Mouse (Mus musculus): Measurements from ENCODE around the gene 4930523C07Rik. TPM values are rescaled to one million over a fixed set of nuclear protein-coding genes. Genes with fewer than 3 reads are reported as not detected.

Gene 4930523C07Rik
- polyA plus RNA-seq, 1 experiment from 2014 or later: 2.3 TPM

DNA sequence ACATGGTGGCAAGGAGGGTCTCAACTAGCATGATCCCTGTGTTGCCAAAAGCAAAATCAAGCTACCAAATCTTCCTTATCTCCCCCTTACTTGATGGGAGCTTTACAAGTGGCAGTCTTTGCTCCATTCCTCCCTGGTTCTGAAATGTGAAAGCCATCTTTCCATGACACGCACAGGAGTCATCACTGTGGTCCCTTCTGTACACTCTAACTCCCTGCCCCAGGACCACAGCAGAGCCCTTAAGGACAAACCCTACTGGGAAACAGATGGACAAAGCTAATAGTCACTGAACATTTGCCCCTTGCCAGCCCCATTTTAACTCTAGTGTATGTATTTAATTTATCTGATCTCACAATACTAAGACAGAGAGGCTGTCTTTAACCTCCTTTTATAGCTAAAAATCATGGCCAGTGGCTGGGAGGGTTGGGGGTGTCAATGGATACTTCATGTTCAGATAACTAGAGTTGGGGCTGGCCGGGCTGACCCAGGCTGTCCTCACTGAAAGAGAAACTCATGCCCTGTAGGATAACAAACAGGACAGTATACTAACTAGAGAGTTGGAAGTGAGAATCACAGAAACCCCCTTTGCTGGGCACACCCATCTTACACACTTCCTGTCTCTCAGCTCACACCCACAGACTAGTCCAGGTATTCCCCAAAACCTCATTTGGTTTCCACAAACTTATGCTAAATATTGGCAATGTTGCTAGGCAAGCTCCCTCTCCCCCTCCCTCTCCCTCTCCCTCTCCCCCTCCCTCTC is 8.6 kb downstream of the 4930523C07Rik start:
- 90% methylated on average over 2 of the region's 2 CpGs for WGBS
- no peak for DNase-seq (ENCODE audit: low spot score)
- no peak for ATAC-seq (ENCODE audit: insufficient number of reproducible peaks, low FRiP score, low TSS enrichment, low read depth)
- no peaks in the 10 kb centered on the region for H3K36me3 ChIP-seq (ENCODE audit: control insufficient read depth, insufficient read depth, low read length)
- no peaks in the 10 kb centered on the region for H3K4me1 ChIP-seq (ENCODE audit: control insufficient read depth, insufficient read depth, low read length)
- H3K27ac ChIP-seq (replicated peaks; ENCODE audit: low read depth, low read length): no peak overlapping the region
- H3K27me3 ChIP-seq (ENCODE audit: control insufficient read depth, insufficient read depth, low read length): no peaks in the 10 kb centered on the region
- no peaks in the 10 kb centered on the region for H3K9me3 ChIP-seq (ENCODE audit: control insufficient read depth, low read length)
- H3K9ac ChIP-seq (ENCODE audit: low read length): no peak overlapping the region
- H3K4me3 ChIP-seq (ENCODE audit: low read depth, low read length): no peak overlapping the region
- H3K4me2 ChIP-seq (ENCODE audit: low read depth, severe bottlenecking): no peak overlapping the region

GRCm38 (mm10) chr1:160053510-160054305 is 9.5 kb downstream of the 4930523C07Rik start:
- Histone ChIP-seq H3K9ac (ENCODE audit: low read length) (no peak overlapping the region), H3K4me1 (ENCODE audit: control insufficient read depth, insufficient read depth, low read length) (no peaks in the 10 kb centered on the region), H3K36me3 (ENCODE audit: control insufficient read depth, insufficient read depth, low read length) (no peaks in the 10 kb centered on the region), H3K27me3 (ENCODE audit: control insufficient read depth, insufficient read depth, low read length) (no peaks in the 10 kb centered on the region), H3K27ac (replicated peaks; ENCODE audit: low read depth, low read length) (no peak overlapping the region), H3K4me3 (ENCODE audit: low read depth, low read length) (no peak overlapping the region), H3K4me2 (ENCODE audit: low read depth, severe bottlenecking) (no peak overlapping the region), H3K9me3 (ENCODE audit: control insufficient read depth, low read length) (no peaks in the 10 kb centered on the region)
- ATAC-seq (ENCODE audit: insufficient number of reproducible peaks, low FRiP score, low TSS enrichment, low read depth) (no peak; the same call in 1 of the 2 replicates), DNase-seq (ENCODE audit: low spot score) (no peak)
- 75% methylated on average over 5 of the region's 5 CpGs for WGBS

DNA sequence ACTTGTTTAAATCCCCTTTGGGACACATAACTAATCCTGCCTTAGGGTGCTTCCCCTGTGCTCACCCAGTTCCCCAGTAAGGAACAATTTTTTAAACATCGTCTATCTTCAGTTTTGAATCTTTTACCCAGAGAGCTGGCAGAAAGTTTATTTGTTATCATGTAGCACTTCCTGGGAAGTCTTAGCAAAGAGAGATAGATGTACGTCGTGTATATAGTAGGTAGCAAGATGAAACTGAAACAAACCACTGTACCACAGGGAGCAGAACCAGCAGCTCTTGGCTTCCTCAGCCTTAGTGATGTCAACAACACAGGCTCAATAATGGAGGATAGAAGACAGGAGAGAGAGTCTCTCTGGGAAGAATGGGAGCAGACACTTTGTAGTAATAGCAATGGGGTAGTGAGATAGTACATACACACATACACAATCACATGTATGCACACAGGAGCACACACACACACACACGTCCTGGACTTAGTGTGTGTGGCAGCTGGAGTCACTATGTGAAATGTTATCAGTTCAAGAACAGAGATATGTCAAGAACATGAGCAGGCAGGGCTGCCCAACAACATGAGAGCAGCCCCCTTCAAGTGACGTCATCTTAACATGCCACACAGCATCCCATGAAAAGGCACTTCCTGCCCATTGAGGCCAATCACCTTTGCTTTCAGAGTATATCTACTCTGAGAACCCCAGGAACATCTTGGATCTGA is 10.3 kb downstream of the 4930523C07Rik start:
- no peak overlapping the region for H3K4me3 ChIP-seq (ENCODE audit: low read depth, low read length)
- ATAC-seq (ENCODE audit: insufficient number of reproducible peaks, low FRiP score, low TSS enrichment, low read depth) (no peak), DNase-seq (ENCODE audit: low spot score) (no peak)
- H3K36me3 ChIP-seq (ENCODE audit: control insufficient read depth, insufficient read depth, low read length): no peaks in the 10 kb centered on the region
- no peaks in the 10 kb centered on the region for H3K9me3 ChIP-seq (ENCODE audit: control insufficient read depth, low read length)
- 88% methylated on average over 5 of the region's 5 CpGs for WGBS
- H3K27me3 ChIP-seq (ENCODE audit: control insufficient read depth, insufficient read depth, low read length): no peaks in the 10 kb centered on the region
- no peaks in the 10 kb centered on the region for H3K4me1 ChIP-seq (ENCODE audit: control insufficient read depth, insufficient read depth, low read length)
- no peak overlapping the region for H3K9ac ChIP-seq (ENCODE audit: low read length)
- H3K4me2 ChIP-seq (ENCODE audit: low read depth, severe bottlenecking): no peak overlapping the region
- no peak overlapping the region for H3K27ac ChIP-seq (replicated peaks; ENCODE audit: low read depth, low read length)

- Histone ChIP-seq H3K4me2 (ENCODE audit: low read depth, severe bottlenecking) (no peak overlapping the region), H3K4me1 (ENCODE audit: control insufficient read depth, insufficient read depth, low read length) (no peaks in the 10 kb centered on the region), H3K9me3 (ENCODE audit: control insufficient read depth, low read length) (no peaks in the 10 kb centered on the region), H3K9ac (ENCODE audit: low read length) (no peak overlapping the region), H3K27ac (replicated peaks; ENCODE audit: low read depth, low read length) (no peak overlapping the region), H3K4me3 (ENCODE audit: low read depth, low read length) (no peak overlapping the region), H3K36me3 (ENCODE audit: control insufficient read depth, insufficient read depth, low read length) (no peaks in the 10 kb centered on the region), H3K27me3 (ENCODE audit: control insufficient read depth, insufficient read depth, low read length) (no peaks in the 10 kb centered on the region)
- WGBS: 81% methylated on average over 3 of the region's 3 CpGs
- no peak for ATAC-seq (ENCODE audit: insufficient number of reproducible peaks, low FRiP score, low TSS enrichment, low read depth)
- no peak for DNase-seq (ENCODE audit: low spot score)
These were observed 13.5 kb downstream of the 4930523C07Rik start for GRCm38 (mm10) chr1:160057657-160058056.

DNA sequence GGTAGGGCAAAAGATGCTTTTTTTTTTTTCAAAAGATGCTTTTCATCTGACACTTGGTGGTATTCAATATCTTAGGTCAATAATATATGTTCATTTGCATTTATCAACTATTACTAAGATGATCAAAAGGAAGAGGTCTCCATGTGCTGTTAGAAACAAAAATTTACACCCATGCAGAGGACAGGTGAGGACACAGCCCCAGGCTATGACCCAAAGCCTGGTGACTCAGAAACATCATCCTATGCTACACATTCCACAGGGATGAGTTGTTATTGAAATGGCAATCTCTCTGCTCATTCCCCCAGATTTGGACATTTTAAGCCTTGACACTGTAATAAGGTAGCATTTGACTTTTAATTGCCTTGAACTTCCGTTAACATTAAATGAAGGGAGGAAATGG is 15.7 kb downstream of the 4930523C07Rik start:
- H3K4me2 ChIP-seq (ENCODE audit: low read depth, severe bottlenecking): no peak overlapping the region
- no peak overlapping the region for H3K4me3 ChIP-seq (ENCODE audit: low read depth, low read length)
- no peak for DNase-seq (ENCODE audit: low spot score)
- no peaks in the 10 kb centered on the region for H3K27me3 ChIP-seq (ENCODE audit: control insufficient read depth, insufficient read depth, low read length)
- WGBS: 77% methylated on average over 1 of the region's 1 CpGs
- H3K36me3 ChIP-seq (ENCODE audit: control insufficient read depth, insufficient read depth, low read length): no peaks in the 10 kb centered on the region
- no peaks in the 10 kb centered on the region for H3K9me3 ChIP-seq (ENCODE audit: control insufficient read depth, low read length)
- H3K27ac ChIP-seq (replicated peaks; ENCODE audit: low read depth, low read length): no peak overlapping the region
- H3K9ac ChIP-seq (ENCODE audit: low read length): no peak overlapping the region
- no peak for ATAC-seq (ENCODE audit: insufficient number of reproducible peaks, low FRiP score, low TSS enrichment, low read depth)
- no peaks in the 10 kb centered on the region for H3K4me1 ChIP-seq (ENCODE audit: control insufficient read depth, insufficient read depth, low read length)

DNA sequence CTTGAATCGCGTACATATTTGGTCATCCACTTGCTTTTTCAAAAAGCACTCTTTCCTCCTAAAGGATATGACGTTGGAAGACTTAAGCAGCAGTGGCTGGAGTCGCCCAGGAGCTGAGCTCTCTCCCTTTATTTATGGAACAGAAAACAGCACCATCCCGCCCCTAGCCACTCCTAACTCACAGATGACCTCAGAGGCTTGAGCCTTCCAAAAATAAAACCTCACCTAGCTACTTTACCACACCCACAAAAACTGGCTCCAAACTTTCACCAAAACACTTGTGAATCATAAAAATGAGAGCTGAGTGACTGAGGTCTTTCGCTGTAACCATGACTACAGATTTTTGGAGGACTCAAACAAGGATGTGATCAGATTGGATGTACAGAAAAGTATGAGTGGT is 16.4 kb downstream of the 4930523C07Rik start:
- Histone ChIP-seq H3K27ac (replicated peaks; ENCODE audit: low read depth, low read length) (no peak overlapping the region), H3K4me1 (ENCODE audit: control insufficient read depth, insufficient read depth, low read length) (no peaks in the 10 kb centered on the region), H3K9ac (ENCODE audit: low read length) (no peak overlapping the region), H3K4me2 (ENCODE audit: low read depth, severe bottlenecking) (no peak overlapping the region), H3K4me3 (ENCODE audit: low read depth, low read length) (no peak overlapping the region), H3K27me3 (ENCODE audit: control insufficient read depth, insufficient read depth, low read length) (no peaks in the 10 kb centered on the region), H3K36me3 (ENCODE audit: control insufficient read depth, insufficient read depth, low read length) (no peaks in the 10 kb centered on the region), H3K9me3 (ENCODE audit: control insufficient read depth, low read length) (no peaks in the 10 kb centered on the region)
- no peak for DNase-seq (ENCODE audit: low spot score)
- no peak for ATAC-seq (ENCODE audit: insufficient number of reproducible peaks, low FRiP score, low TSS enrichment, low read depth)
- 72% methylated on average over 6 of the region's 6 CpGs for WGBS

DNA sequence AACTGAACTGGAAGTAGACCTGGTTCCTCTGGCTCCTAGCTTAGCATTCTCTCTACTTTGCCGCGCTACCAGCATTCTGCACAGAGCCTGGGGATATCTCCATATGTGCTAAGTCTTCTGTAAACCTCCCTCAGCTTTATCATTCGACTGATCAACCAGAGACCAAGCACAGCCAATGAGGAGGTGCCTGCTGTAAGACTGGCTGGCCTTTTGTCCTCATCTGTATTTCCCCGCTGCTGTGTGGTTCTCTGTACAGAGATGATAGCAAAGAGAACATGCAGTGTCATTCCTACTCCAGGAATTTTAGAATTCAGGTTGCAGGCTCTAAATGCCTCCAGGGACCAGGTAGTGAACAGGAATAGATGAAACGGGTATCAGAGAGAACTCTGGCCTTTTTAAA is 17.1 kb downstream of the 4930523C07Rik start:
- WGBS: 83% methylated on average over 5 of the region's 5 CpGs

DNA sequence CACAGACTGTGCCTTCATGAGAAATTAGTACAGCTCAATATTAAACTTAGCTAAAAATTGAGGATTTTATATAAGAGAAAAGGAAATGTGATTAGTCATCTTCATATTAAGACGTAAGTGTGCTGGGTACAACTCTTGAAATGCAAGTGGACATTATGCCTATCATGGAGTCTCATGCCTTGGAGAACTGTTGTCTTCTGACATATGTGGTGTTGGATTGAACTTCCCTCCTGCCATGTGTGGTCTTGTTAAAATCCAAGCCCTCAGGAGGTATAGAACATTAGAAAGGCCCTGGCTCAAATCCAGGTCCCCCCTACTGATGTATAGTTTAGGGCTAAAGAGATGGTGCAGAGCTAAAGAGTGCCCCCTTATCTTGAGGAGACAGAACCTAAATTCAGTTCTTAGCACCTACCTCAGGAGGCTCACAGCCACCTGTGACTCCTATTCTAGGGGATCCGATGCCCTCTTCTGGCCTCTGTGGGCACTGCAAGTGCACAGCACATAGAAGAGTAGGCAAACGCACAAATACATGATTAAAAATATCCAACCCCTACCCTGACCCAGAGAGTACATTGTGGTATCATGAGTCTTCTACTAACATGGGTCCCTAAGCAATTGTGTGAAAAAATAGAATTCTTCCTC is 17.7 kb downstream of the 4930523C07Rik start:
- Histone ChIP-seq H3K27me3 (ENCODE audit: control insufficient read depth, insufficient read depth, low read length) (no peaks in the 10 kb centered on the region), H3K4me1 (ENCODE audit: control insufficient read depth, insufficient read depth, low read length) (no peaks in the 10 kb centered on the region), H3K4me3 (ENCODE audit: low read depth, low read length) (no peak overlapping the region), H3K9me3 (ENCODE audit: control insufficient read depth, low read length) (no peaks in the 10 kb centered on the region), H3K27ac (replicated peaks; ENCODE audit: low read depth, low read length) (no peak overlapping the region), H3K4me2 (ENCODE audit: low read depth, severe bottlenecking) (no peak overlapping the region), H3K9ac (ENCODE audit: low read length) (no peak overlapping the region), H3K36me3 (ENCODE audit: control insufficient read depth, insufficient read depth, low read length) (no peaks in the 10 kb centered on the region)
- no peak for ATAC-seq (ENCODE audit: insufficient number of reproducible peaks, low FRiP score, low TSS enrichment, low read depth)
- 50% methylated on average over 3 of the region's 3 CpGs for WGBS
- peak; percentile 37 for DNase-seq (ENCODE audit: low spot score)

More for the DNA sequence above, 17.1 kb downstream of the 4930523C07Rik start:
- no peak overlapping the region for H3K9ac ChIP-seq (ENCODE audit: low read length)
- no peaks in the 10 kb centered on the region for H3K9me3 ChIP-seq (ENCODE audit: control insufficient read depth, low read length)
- DNase-seq (ENCODE audit: low spot score): no peak
- H3K36me3 ChIP-seq (ENCODE audit: control insufficient read depth, insufficient read depth, low read length): no peaks in the 10 kb centered on the region
- no peak overlapping the region for H3K4me2 ChIP-seq (ENCODE audit: low read depth, severe bottlenecking)
- H3K4me1 ChIP-seq (ENCODE audit: control insufficient read depth, insufficient read depth, low read length): no peaks in the 10 kb centered on the region
- no peak overlapping the region for H3K4me3 ChIP-seq (ENCODE audit: low read depth, low read length)
- no peaks in the 10 kb centered on the region for H3K27me3 ChIP-seq (ENCODE audit: control insufficient read depth, insufficient read depth, low read length)
- no peak overlapping the region for H3K27ac ChIP-seq (replicated peaks; ENCODE audit: low read depth, low read length)
- no peak for ATAC-seq (ENCODE audit: insufficient number of reproducible peaks, low FRiP score, low TSS enrichment, low read depth)
